Mouse (Mus musculus): ENCODE data around the gene Rps17. TPM values are rescaled to one million over a fixed set of nuclear protein-coding genes. Genes with fewer than 3 reads are reported as not detected.

Gene Rps17
- total and polyA plus RNA-seq, 3 experiments, result 847 to 1,012 (median 883) TPM

- peak overlapping the region; percentile 85 for H3K27ac ChIP-seq
- TF ChIP-seq CTCF (IDR thresholded peaks at IDR 0.05) (no peak), POLR2A (IDR thresholded peaks at IDR 0.05; ENCODE audit: insufficient read depth, low read depth, low read length) (no peak), EP300 (IDR thresholded peaks at IDR 0.05; ENCODE audit: insufficient read depth, low read depth, low read length) (no peak)
- peak overlapping the region; percentile 83 for H3K4me3 ChIP-seq
- peaks cover 11% of the 10 kb centered on the region; the same call in 1 of the 2 replicates for H3K36me3 ChIP-seq (ENCODE audit: control insufficient read depth, insufficient read depth, low read length)
- H3K9ac ChIP-seq (ENCODE audit: low read depth, low read length), result peak overlapping the region; percentile 66
- intact Hi-C loops (cut with DNase I), result loop anchor here (5.0 kb wide), 2 partner anchors 177 to 1323 kb away; partner anchors contain the start of gene Zfp710
- H3K27me3 ChIP-seq (ENCODE audit: control insufficient read depth, insufficient read depth, low read length), result no peaks in the 10 kb centered on the region
- H3K79me2 ChIP-seq (replicated peaks; ENCODE audit: control insufficient read depth, insufficient read depth, low read length), result no peaks in the 10 kb centered on the region
- peaks cover 6% of the 10 kb centered on the region for H3K4me1 ChIP-seq (ENCODE audit: control insufficient read depth, insufficient read depth, low read length)
- 61% methylated on average over 15 of the region's 15 CpGs for WGBS
- no peak for DNase-seq
Observed at GRCm38 (mm10) chr7:81345447-81346170, 555 bp upstream of the Rps17 start.

GRCm38 (mm10) chr7:81343831-81344230, 1.2 kb downstream of the Rps17 start:
- H3K4me3 ChIP-seq, result peak overlapping the region; percentile 83
- peaks cover 11% of the 10 kb centered on the region; the same call in 1 of the 2 replicates for H3K36me3 ChIP-seq (ENCODE audit: control insufficient read depth, insufficient read depth, low read length)
- intact Hi-C loops (cut with DNase I), result loop anchor here (5.0 kb wide), 1 partner anchor 487 kb away; no protein-coding TSS in a partner anchor
- 4% methylated on average over 10 of the region's 10 CpGs for WGBS
- no peaks in the 10 kb centered on the region for H3K79me2 ChIP-seq (replicated peaks; ENCODE audit: control insufficient read depth, insufficient read depth, low read length)
- no peak for DNase-seq
- peak overlapping the region; percentile 1; the same call in 1 of the 2 replicates for H3K9ac ChIP-seq (ENCODE audit: low read depth, low read length)
- H3K27me3 ChIP-seq (ENCODE audit: control insufficient read depth, insufficient read depth, low read length), result no peaks in the 10 kb centered on the region
- TF ChIP-seq EP300 (IDR thresholded peaks at IDR 0.05; ENCODE audit: insufficient read depth, low read depth, low read length), result no peak
- TF ChIP-seq POLR2A (IDR thresholded peaks at IDR 0.05; ENCODE audit: insufficient read depth, low read depth, low read length), result no peak
- TF ChIP-seq CTCF (IDR thresholded peaks at IDR 0.05), result no peak
- H3K27ac ChIP-seq, result peak overlapping the region; percentile 85; the same call in 1 of the 2 replicates
- peaks cover 6% of the 10 kb centered on the region for H3K4me1 ChIP-seq (ENCODE audit: control insufficient read depth, insufficient read depth, low read length)

GRCm38 (mm10) chr7:81343316-81343715, 1.7 kb downstream of the Rps17 start:
- intact Hi-C loops (cut with DNase I), result loop anchor here (5.0 kb wide), 1 partner anchor 486 kb away; no protein-coding TSS in a partner anchor
- H3K4me1 ChIP-seq (ENCODE audit: control insufficient read depth, insufficient read depth, low read length), result peaks cover 6% of the 10 kb centered on the region
- no peaks in the 10 kb centered on the region for H3K79me2 ChIP-seq (replicated peaks; ENCODE audit: control insufficient read depth, insufficient read depth, low read length)
- H3K27ac ChIP-seq, result peak overlapping the region; percentile 19
- WGBS, result 22% methylated on average over 8 of the region's 8 CpGs
- H3K9ac ChIP-seq (ENCODE audit: low read depth, low read length), result no peak overlapping the region
- no peak for DNase-seq
- H3K27me3 ChIP-seq (ENCODE audit: control insufficient read depth, insufficient read depth, low read length), result no peaks in the 10 kb centered on the region
- peak overlapping the region; percentile 83 for H3K4me3 ChIP-seq
- H3K36me3 ChIP-seq (ENCODE audit: control insufficient read depth, insufficient read depth, low read length), result peaks cover 11% of the 10 kb centered on the region; the same call in 1 of the 2 replicates
- TF ChIP-seq CTCF (IDR thresholded peaks at IDR 0.05) (no peak), EP300 (IDR thresholded peaks at IDR 0.05; ENCODE audit: insufficient read depth, low read depth, low read length) (no peak), POLR2A (IDR thresholded peaks at IDR 0.05; ENCODE audit: insufficient read depth, low read depth, low read length) (no peak)

GRCm38 (mm10) chr7:81342356-81343094, 2.5 kb downstream of the Rps17 start:
- WGBS, result 28% methylated on average over 8 of the region's 8 CpGs
- no peaks in the 10 kb centered on the region for H3K79me2 ChIP-seq (replicated peaks; ENCODE audit: control insufficient read depth, insufficient read depth, low read length)

GRCm38 (mm10) chr7:81341563-81341962, 3.5 kb downstream of the Rps17 start:
- DNase-seq, result no peak

More at GRCm38 (mm10) chr7:81342356-81343094, 2.5 kb downstream of the Rps17 start:
- peak overlapping the region; percentile 38 for H3K27ac ChIP-seq
- H3K27me3 ChIP-seq (ENCODE audit: control insufficient read depth, insufficient read depth, low read length), result no peaks in the 10 kb centered on the region
- intact Hi-C loops (cut with DNase I), result loop anchor here (5.0 kb wide), 1 partner anchor 485 kb away; no protein-coding TSS in a partner anchor
- H3K9ac ChIP-seq (ENCODE audit: low read depth, low read length), result no peak overlapping the region
- peaks cover 11% of the 10 kb centered on the region; the same call in 1 of the 2 replicates for H3K36me3 ChIP-seq (ENCODE audit: control insufficient read depth, insufficient read depth, low read length)
- no peak for DNase-seq
- 0 out of 2 replicates have a peak overlapping the region, but pooled peaks have one; percentile 83 for H3K4me3 ChIP-seq
- H3K4me1 ChIP-seq (ENCODE audit: control insufficient read depth, insufficient read depth, low read length), result peaks cover 6% of the 10 kb centered on the region
- no peak for TF ChIP-seq EP300 (IDR thresholded peaks at IDR 0.05; ENCODE audit: insufficient read depth, low read depth, low read length)
- no peak for TF ChIP-seq POLR2A (IDR thresholded peaks at IDR 0.05; ENCODE audit: insufficient read depth, low read depth, low read length)
- no peak for TF ChIP-seq CTCF (IDR thresholded peaks at IDR 0.05)

More at GRCm38 (mm10) chr7:81341563-81341962, 3.5 kb downstream of the Rps17 start:
- peaks cover 6% of the 10 kb centered on the region for H3K4me1 ChIP-seq (ENCODE audit: control insufficient read depth, insufficient read depth, low read length)
- H3K27ac ChIP-seq, result no peak overlapping the region
- H3K36me3 ChIP-seq (ENCODE audit: control insufficient read depth, insufficient read depth, low read length), result peaks cover 11% of the 10 kb centered on the region; the same call in 1 of the 2 replicates
- intact Hi-C loops (cut with DNase I), result loop anchor here (5.0 kb wide), 1 partner anchor 484 kb away; no protein-coding TSS in a partner anchor
- H3K4me3 ChIP-seq, result no peak overlapping the region
- TF ChIP-seq POLR2A (IDR thresholded peaks at IDR 0.05; ENCODE audit: insufficient read depth, low read depth, low read length) (no peak), CTCF (IDR thresholded peaks at IDR 0.05) (peak; percentile 76)
- WGBS, result 25% methylated on average over 3 of the region's 3 CpGs
- no peak overlapping the region for H3K9ac ChIP-seq (ENCODE audit: low read depth, low read length)
- no peaks in the 10 kb centered on the region for H3K79me2 ChIP-seq (replicated peaks; ENCODE audit: control insufficient read depth, insufficient read depth, low read length)
- H3K27me3 ChIP-seq (ENCODE audit: control insufficient read depth, insufficient read depth, low read length), result no peaks in the 10 kb centered on the region

Data from heart, adult 2 months (tissue).